Mouse (Mus musculus): Measurements from ENCODE around the gene Mcrip1. TPM values are rescaled to one million over a fixed set of nuclear protein-coding genes. Genes with fewer than 3 reads are reported as not detected.

Mcrip1 gene
- polyA plus RNA-seq, 1 experiment from 2014 or later, result 232 TPM

DNA sequence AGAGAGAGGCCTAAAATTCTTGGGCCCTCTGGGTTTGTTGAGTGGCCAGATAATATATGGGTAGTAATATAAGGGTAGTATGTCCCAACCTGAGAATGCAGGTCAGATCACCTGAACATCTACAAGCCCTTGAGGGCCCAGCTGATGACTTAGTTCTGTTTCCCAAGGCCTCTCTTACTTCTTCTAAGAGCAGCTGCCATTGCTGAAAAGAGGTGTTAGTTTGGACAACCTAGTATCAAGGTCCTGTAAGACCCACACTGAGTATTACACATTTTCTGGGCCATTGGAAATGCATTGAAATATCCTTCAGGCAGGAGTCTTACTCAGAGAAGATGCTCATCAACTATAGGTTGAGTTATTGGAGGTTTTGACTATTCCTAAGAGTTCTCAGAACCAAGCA is 26.4 kb upstream of the Mcrip1 start:
- Histone ChIP-seq H3K27ac (ENCODE audit: low read length) (peak overlapping the region; percentile 37; the same call in 1 of the 2 replicates), H3K36me3 (ENCODE audit: insufficient read depth, low read length) (peaks cover 35% of the 10 kb centered on the region), H3K9me3 (ENCODE audit: low read length) (no peaks in the 10 kb centered on the region), H3K4me3 (ENCODE audit: low read length) (no peak overlapping the region), H3K9ac (replicated peaks; ENCODE audit: low read length) (no peak overlapping the region), H3K4me1 (ENCODE audit: insufficient read depth, low read length) (peaks cover 50% of the 10 kb centered on the region), H3K4me2 (replicated peaks; ENCODE audit: low read depth, low read length) (no peak overlapping the region), H3K27me3 (ENCODE audit: insufficient read depth, low read length) (no peaks in the 10 kb centered on the region)
- no peak for ATAC-seq (ENCODE audit: low FRiP score, low TSS enrichment)

GRCm38 (mm10) chr11:120575046-120575445 is 25.5 kb upstream of the Mcrip1 start:
- Histone ChIP-seq H3K27me3 (ENCODE audit: insufficient read depth, low read length) (no peaks in the 10 kb centered on the region), H3K4me3 (ENCODE audit: low read length) (no peak overlapping the region), H3K36me3 (ENCODE audit: insufficient read depth, low read length) (peaks cover 43% of the 10 kb centered on the region), H3K9me3 (ENCODE audit: low read length) (no peaks in the 10 kb centered on the region), H3K27ac (ENCODE audit: low read length) (no peak overlapping the region), H3K9ac (replicated peaks; ENCODE audit: low read length) (peak overlapping the region; percentile 93; the same call in 1 of the 2 replicates), H3K4me1 (ENCODE audit: insufficient read depth, low read length) (peaks cover 48% of the 10 kb centered on the region), H3K4me2 (replicated peaks; ENCODE audit: low read depth, low read length) (no peak overlapping the region)
- 71% methylated on average over 2 of the region's 2 CpGs for WGBS
- ATAC-seq (ENCODE audit: low FRiP score, low TSS enrichment), result no peak

- H3K4me3 ChIP-seq (ENCODE audit: low read length), result peak overlapping the region; percentile 86
- no peaks in the 10 kb centered on the region for H3K9me3 ChIP-seq (ENCODE audit: low read length)
- H3K27ac ChIP-seq (ENCODE audit: low read length), result no peak overlapping the region
- peak overlapping the region; percentile 74 for H3K4me2 ChIP-seq (replicated peaks; ENCODE audit: low read depth, low read length)
- H3K9ac ChIP-seq (replicated peaks; ENCODE audit: low read length), result peak overlapping the region; percentile 93
- WGBS, result 39% methylated on average over 5 of the region's 5 CpGs
- ATAC-seq (ENCODE audit: low FRiP score, low TSS enrichment), result no peak
- H3K27me3 ChIP-seq (ENCODE audit: insufficient read depth, low read length), result no peaks in the 10 kb centered on the region
- H3K36me3 ChIP-seq (ENCODE audit: insufficient read depth, low read length), result peaks cover 40% of the 10 kb centered on the region
- H3K4me1 ChIP-seq (ENCODE audit: insufficient read depth, low read length), result peaks cover 39% of the 10 kb centered on the region
These were observed 24.7 kb upstream of the Mcrip1 start for GRCm38 (mm10) chr11:120574278-120574600.

- peak overlapping the region; percentile 93 for H3K9ac ChIP-seq (replicated peaks; ENCODE audit: low read length)
- ATAC-seq (ENCODE audit: low FRiP score, low TSS enrichment), result peak; percentile 1; the same call in 1 of the 2 replicates
- under 1% methylated on average over 23 of the region's 23 CpGs for WGBS
- peaks cover 35% of the 10 kb centered on the region for H3K36me3 ChIP-seq (ENCODE audit: insufficient read depth, low read length)
- no peaks in the 10 kb centered on the region for H3K27me3 ChIP-seq (ENCODE audit: insufficient read depth, low read length)
- H3K4me1 ChIP-seq (ENCODE audit: insufficient read depth, low read length), result peaks cover 34% of the 10 kb centered on the region
- H3K4me2 ChIP-seq (replicated peaks; ENCODE audit: low read depth, low read length), result peak overlapping the region; percentile 74
- no peaks in the 10 kb centered on the region for H3K9me3 ChIP-seq (ENCODE audit: low read length)
- peak overlapping the region; percentile 96 for H3K27ac ChIP-seq (ENCODE audit: low read length)
- peak overlapping the region; percentile 86 for H3K4me3 ChIP-seq (ENCODE audit: low read length)
These were observed 24.2 kb upstream of the Mcrip1 start for GRCm38 (mm10) chr11:120573585-120574277.

DNA sequence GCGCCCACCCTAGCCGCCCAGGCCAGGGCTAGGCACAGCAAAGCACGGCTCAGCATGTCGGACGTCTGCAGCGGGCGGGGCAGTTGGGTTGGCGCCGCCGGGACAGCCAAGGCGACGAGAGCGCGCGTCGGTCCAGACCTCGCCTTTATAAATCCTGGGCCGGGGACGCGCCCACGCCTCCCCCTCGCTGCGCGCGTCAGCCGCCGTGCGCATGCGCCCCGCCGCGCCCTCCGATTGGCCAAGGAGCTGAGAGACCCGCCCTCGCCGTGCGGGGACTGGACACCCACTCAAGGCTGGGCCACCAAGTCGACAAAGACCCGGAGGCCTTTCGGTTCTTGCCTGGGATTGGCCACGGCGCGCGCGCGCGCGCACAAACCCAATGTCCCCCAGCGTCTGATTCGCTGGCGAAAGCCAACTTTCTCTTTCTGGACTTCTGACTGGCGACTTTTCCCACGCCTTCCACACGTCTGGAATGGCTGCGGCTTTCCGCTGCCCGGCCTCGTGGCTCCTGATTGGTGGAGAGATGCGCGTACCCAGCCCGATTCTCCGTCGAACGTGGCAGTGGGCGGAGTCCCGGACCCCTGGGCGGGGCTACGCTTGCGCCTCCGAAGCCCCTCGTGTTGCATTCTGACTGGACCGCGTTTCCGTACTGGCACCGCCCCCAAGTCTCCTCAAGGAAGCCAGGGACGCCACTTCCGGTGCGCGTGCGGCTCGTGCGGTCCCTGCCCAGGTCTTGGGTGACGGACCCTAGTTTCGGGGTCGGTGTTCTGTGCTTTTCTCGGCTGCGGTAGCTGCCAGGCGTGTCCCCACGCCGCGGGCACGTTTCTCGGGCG is 23.4 kb upstream of the Mcrip1 start, which contains the start of gene P4hb:
Gene P4hb (minus strand): TSS at position 502 of the 833 bp plus-strand sequence.
- Histone ChIP-seq H3K4me2 (replicated peaks; ENCODE audit: low read depth, low read length) (peak within 1 kb of the TSS; percentile 74), H3K4me3 (ENCODE audit: low read length) (peak within 1 kb of the TSS; percentile 86), H3K36me3 (ENCODE audit: insufficient read depth, low read length) (peaks cover 34% of the 10 kb centered on the region), H3K27me3 (ENCODE audit: insufficient read depth, low read length) (no peaks in the 10 kb centered on the region), H3K27ac (ENCODE audit: low read length) (peak within 1 kb of the TSS; percentile 96), H3K4me1 (ENCODE audit: insufficient read depth, low read length) (peaks cover 30% of the 10 kb centered on the region), H3K9ac (replicated peaks; ENCODE audit: low read length) (peak within 1 kb of the TSS; percentile 95), H3K9me3 (ENCODE audit: low read length) (no peaks in the 10 kb centered on the region)
- under 1% methylated on average over 92 of the region's 94 CpGs for WGBS
- ATAC-seq (ENCODE audit: low FRiP score, low TSS enrichment), result peak; percentile 97

DNA sequence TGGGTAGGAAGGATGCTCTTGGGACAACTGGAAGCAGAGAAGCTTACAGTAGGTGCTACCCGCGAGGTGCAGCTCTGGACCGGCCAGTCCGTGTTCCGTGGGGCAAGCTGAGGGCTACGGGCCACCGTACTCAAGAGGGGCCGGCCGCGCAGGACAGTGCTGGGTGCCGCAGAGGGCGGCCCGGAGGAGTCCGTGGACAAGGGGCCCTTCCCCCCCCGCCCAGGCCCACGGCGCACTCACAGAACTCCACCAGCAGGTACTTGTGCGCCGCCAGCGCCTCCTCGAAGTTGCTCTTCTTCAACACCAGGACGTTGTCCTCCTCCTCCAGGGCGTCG is 22.9 kb upstream of the Mcrip1 start:
- H3K4me3 ChIP-seq (ENCODE audit: low read length), result peak overlapping the region; percentile 86
- H3K27me3 ChIP-seq (ENCODE audit: insufficient read depth, low read length), result no peaks in the 10 kb centered on the region

GRCm38 (mm10) chr11:120571754-120572416 is 22.4 kb upstream of the Mcrip1 start:
- Histone ChIP-seq H3K9me3 (ENCODE audit: low read length) (no peaks in the 10 kb centered on the region), H3K4me1 (ENCODE audit: insufficient read depth, low read length) (peaks cover 26% of the 10 kb centered on the region), H3K4me3 (ENCODE audit: low read length) (peak overlapping the region; percentile 86), H3K27me3 (ENCODE audit: insufficient read depth, low read length) (no peaks in the 10 kb centered on the region), H3K4me2 (replicated peaks; ENCODE audit: low read depth, low read length) (peak overlapping the region; percentile 66), H3K27ac (ENCODE audit: low read length) (peak overlapping the region; percentile 96), H3K36me3 (ENCODE audit: insufficient read depth, low read length) (peaks cover 36% of the 10 kb centered on the region), H3K9ac (replicated peaks; ENCODE audit: low read length) (peak overlapping the region; percentile 95)
- ATAC-seq (ENCODE audit: low FRiP score, low TSS enrichment), result no peak
- WGBS, result 5% methylated on average over 11 of the region's 11 CpGs

More for the DNA sequence above, 22.9 kb upstream of the Mcrip1 start:
- WGBS, result 0% methylated on average over 23 of the region's 24 CpGs
- ATAC-seq (ENCODE audit: low FRiP score, low TSS enrichment), result peak; percentile 36
- peaks cover 34% of the 10 kb centered on the region for H3K36me3 ChIP-seq (ENCODE audit: insufficient read depth, low read length)
- H3K4me2 ChIP-seq (replicated peaks; ENCODE audit: low read depth, low read length), result peak overlapping the region; percentile 66
- no peaks in the 10 kb centered on the region for H3K9me3 ChIP-seq (ENCODE audit: low read length)
- peak overlapping the region; percentile 95 for H3K9ac ChIP-seq (replicated peaks; ENCODE audit: low read length)
- H3K4me1 ChIP-seq (ENCODE audit: insufficient read depth, low read length), result peaks cover 27% of the 10 kb centered on the region
- peak overlapping the region; percentile 96 for H3K27ac ChIP-seq (ENCODE audit: low read length)

- WGBS, result 74% methylated on average over 3 of the region's 3 CpGs
These were observed 21.6 kb upstream of the Mcrip1 start for GRCm38 (mm10) chr11:120571122-120571521.

GRCm38 (mm10) chr11:120568324-120568723 is 18.8 kb upstream of the Mcrip1 start:
- Histone ChIP-seq H3K4me1 (ENCODE audit: insufficient read depth, low read length) (peaks cover 16% of the 10 kb centered on the region), H3K4me2 (replicated peaks; ENCODE audit: low read depth, low read length) (no peak overlapping the region), H3K9ac (replicated peaks; ENCODE audit: low read length) (0 out of 2 replicates have a peak overlapping the region, but pooled peaks have one; percentile 22), H3K27ac (ENCODE audit: low read length) (no peak overlapping the region), H3K27me3 (ENCODE audit: insufficient read depth, low read length) (no peaks in the 10 kb centered on the region), H3K9me3 (ENCODE audit: low read length) (no peaks in the 10 kb centered on the region), H3K36me3 (ENCODE audit: insufficient read depth, low read length) (peaks cover 70% of the 10 kb centered on the region), H3K4me3 (ENCODE audit: low read length) (no peak overlapping the region)
- no peak for ATAC-seq (ENCODE audit: low FRiP score, low TSS enrichment)
- 95% methylated on average over 6 of the region's 6 CpGs for WGBS

More at GRCm38 (mm10) chr11:120571122-120571521, 21.6 kb upstream of the Mcrip1 start:
- peak overlapping the region; percentile 66 for H3K4me2 ChIP-seq (replicated peaks; ENCODE audit: low read depth, low read length)
- peaks cover 26% of the 10 kb centered on the region for H3K4me1 ChIP-seq (ENCODE audit: insufficient read depth, low read length)
- no peak overlapping the region for H3K27ac ChIP-seq (ENCODE audit: low read length)
- no peaks in the 10 kb centered on the region for H3K9me3 ChIP-seq (ENCODE audit: low read length)
- H3K36me3 ChIP-seq (ENCODE audit: insufficient read depth, low read length), result peaks cover 44% of the 10 kb centered on the region
- ATAC-seq (ENCODE audit: low FRiP score, low TSS enrichment), result no peak
- peak overlapping the region; percentile 86 for H3K4me3 ChIP-seq (ENCODE audit: low read length)
- no peaks in the 10 kb centered on the region for H3K27me3 ChIP-seq (ENCODE audit: insufficient read depth, low read length)
- peak overlapping the region; percentile 95 for H3K9ac ChIP-seq (replicated peaks; ENCODE audit: low read length)
